Comparison of ENCODE assay signal across 15 mouse cellular contexts in the genomic region with DNA sequence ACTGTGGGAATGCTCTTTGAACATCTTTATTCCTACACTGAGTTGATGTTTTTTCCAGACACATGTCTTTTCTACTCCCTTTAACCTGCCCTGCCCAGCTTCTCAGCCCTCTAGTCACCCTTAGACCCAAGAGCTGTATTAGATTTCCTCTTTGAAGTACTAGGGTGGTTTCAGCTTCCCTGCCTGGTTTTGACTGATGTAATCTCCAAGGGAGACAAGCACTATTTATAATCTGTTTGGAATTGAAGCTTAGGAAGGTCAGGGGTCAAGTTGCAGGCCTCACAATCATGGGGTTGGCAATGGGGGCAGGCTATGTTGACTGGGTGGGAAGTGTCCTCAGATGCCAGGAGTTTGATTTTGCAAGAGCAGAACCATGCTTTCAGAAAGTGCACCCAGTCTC.
DNase-seq lines count a peak whose midpoint lies in the region; ATAC-seq lines count a peak whose summit lies in the region.
"Had no signal": no experiment of that assay in that cellular context is flagged by ENCODE, and none has a peak within 500 bp of the region (broad histone marks: within the 10 kb centered on the region; RNA-seq: fewer than 3 reads in every experiment).

No protein-coding gene starts in this region.

- ATAC-seq in forebrain, embryonic 11.5 days (replicated peaks; ENCODE audit: low FRiP score): no peak
- ATAC-seq in megakaryocyte, adult 5-6 weeks (ENCODE audit: poor library complexity, severe bottlenecking): no peak

- H3K27ac ChIP-seq in forebrain, embryonic 11.5 days (ENCODE audit: low read depth, low read length): no peak overlapping the region
- H3K27ac ChIP-seq: embryonic facial prominence, embryonic 15.5 days; limb, embryonic 15.5 days had no signal

- H3K36me3 ChIP-seq in forebrain, embryonic 11.5 days (ENCODE audit: control insufficient read depth, insufficient read depth, low read length): no peaks in the 10 kb centered on the region
- H3K36me3 ChIP-seq: embryonic facial prominence, embryonic 15.5 days; limb, embryonic 15.5 days had no signal

- no peaks in the 10 kb centered on the region for H3K9me3 ChIP-seq in forebrain, embryonic 11.5 days (ENCODE audit: control insufficient read depth, low read length)
- H3K9me3 ChIP-seq: embryonic facial prominence, embryonic 15.5 days; limb, embryonic 15.5 days had no signal

- DNase-seq in heart, adult 11 months: peak; percentile 94
- no peak for DNase-seq in heart, postnatal 4 days
- peak; percentile 37 for DNase-seq in 3T3-L1 (ENCODE audit: low read depth, low spot score)
- DNase-seq in embryo, embryonic 11.5 days (ENCODE audit: low read depth, low spot score): peak; percentile 23
- peak; percentile 44 for DNase-seq in lung, postnatal 10 days
- DNase-seq in forebrain, embryonic 11.5 days (ENCODE audit: low spot score): no peak
- DNase-seq in natural killer cell, adult 2 months (ENCODE audit: low spot score in 2 of 2): no peak
- DNase-seq: adrenal gland, postnatal 10 days; cerebellum, adult 11-12 months; kidney, adult 11 months; spleen, adult 18-20 months had no signal

- no peaks in the 10 kb centered on the region for H3K27me3 ChIP-seq in forebrain, embryonic 11.5 days (ENCODE audit: control insufficient read depth, insufficient read depth, low read length)
- H3K27me3 ChIP-seq: embryonic facial prominence, embryonic 15.5 days; limb, embryonic 15.5 days had no signal

- H3K4me3 ChIP-seq in forebrain, embryonic 11.5 days (ENCODE audit: low read depth, low read length): no peak overlapping the region
- H3K4me3 ChIP-seq: embryonic facial prominence, embryonic 15.5 days; limb, embryonic 15.5 days had no signal

- H3K4me2 ChIP-seq in forebrain, embryonic 11.5 days (ENCODE audit: low read depth, low read length, severe bottlenecking): no peak overlapping the region
- H3K4me2 ChIP-seq: embryonic facial prominence, embryonic 15.5 days; limb, embryonic 15.5 days; midbrain, embryonic 11.5 days had no signal

- no peak overlapping the region for H3K9ac ChIP-seq in forebrain, embryonic 11.5 days (ENCODE audit: low read length)
- H3K9ac ChIP-seq: embryonic facial prominence, embryonic 15.5 days; limb, embryonic 15.5 days had no signal

- H3K4me1 ChIP-seq in forebrain, embryonic 11.5 days (replicated peaks; ENCODE audit: control insufficient read depth, insufficient read depth, low read length): no peaks in the 10 kb centered on the region
- H3K4me1 ChIP-seq: embryonic facial prominence, embryonic 15.5 days; limb, embryonic 15.5 days had no signal

Comparison
In these comparisons a context has a peak if more than half of its experiments do, and no peak if none do; other contexts are left out.
1. DNase-seq: peak in heart, adult 11 months (single experiment), 3T3-L1 (single experiment), embryo, embryonic 11.5 days (single experiment) and lung, postnatal 10 days (single experiment); none in heart, postnatal 4 days (single experiment), forebrain, embryonic 11.5 days (single experiment) and natural killer cell, adult 2 months (0 of 2).